Mouse (Mus musculus) bone marrow, adult 2 months (tissue): ENCODE data around the gene Iqcj.

Source experiments
- CTCF ChIP-seq: fragments of 200-500 bp; IDR thresholded peaks from 2 replicates; pipeline ENCODE4 v1.5.1; 2011; ENCODE audit warnings: low read length, control low read depth; ENCODE audit not compliant: control insufficient read depth, insufficient read depth
- POLR2A ChIP-seq: fragments of 200-500 bp; IDR thresholded peaks from 2 replicates; pipeline ENCODE4 v1.6.1; 2011; ENCODE audit warnings: low read depth, mild to moderate bottlenecking, control low read depth, low read length, borderline replicate concordance; ENCODE audit not compliant: control insufficient read depth

DNA sequence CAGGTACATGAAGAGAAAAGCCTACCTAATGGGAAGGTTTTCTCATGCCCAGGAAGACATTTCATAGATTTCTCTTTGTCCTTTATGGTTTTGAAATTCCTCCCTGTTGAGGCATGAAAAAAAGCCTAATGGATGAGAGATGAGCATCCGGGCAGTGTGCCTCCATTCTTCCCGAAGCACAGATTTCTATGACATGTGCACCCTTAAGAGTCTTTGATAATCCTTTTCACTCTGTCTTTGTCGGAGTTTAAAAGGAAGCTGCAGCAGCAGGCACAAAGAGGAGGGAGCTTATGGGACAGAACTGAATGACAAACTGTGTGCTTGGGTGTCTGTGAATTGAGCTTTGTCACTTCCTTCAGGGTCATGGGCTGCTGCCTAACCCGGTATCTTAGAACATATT is 127.4 kb downstream of the Iqcj start:
- no peak for TF ChIP-seq POLR2A
- no peak for TF ChIP-seq CTCF
